Comparison of ENCODE assay signal across 26 mouse cellular contexts in genomic region chr1:150218802-150219201, GRCm38 (mm10).
DNase-seq lines count a peak whose midpoint lies in the region; ATAC-seq and TF ChIP-seq lines count a peak whose summit lies in the region.
"Had no signal": no experiment of that assay in that cellular context is flagged by ENCODE, and none has a peak within 500 bp of the region (broad histone marks: within the 10 kb centered on the region; RNA-seq: fewer than 3 reads in every experiment).

No protein-coding gene starts in this region.

- H3K9ac ChIP-seq in MEL (ENCODE audit: control insufficient read depth, low read depth, low read length, poor library complexity, severe bottlenecking), result no peak overlapping the region
- H3K9ac ChIP-seq in forebrain, embryonic 13.5 days, result no peak overlapping the region
- H3K9ac ChIP-seq: embryonic facial prominence, embryonic 12.5 days; forebrain, postnatal 0 days; hindbrain, embryonic 13.5 days had no signal

- TF ChIP-seq CTCF in MEL (IDR thresholded peaks at IDR 0.05 in 2 of 3, conservative IDR thresholded peaks at IDR 0.05 in 1 of 3; ENCODE audit: control insufficient read depth in 1 of 3, insufficient read depth in 1 of 3, low read depth in 2 of 3, low read length in 3 of 3, poor library complexity in 1 of 3, severe bottlenecking in 1 of 3), result no peak

- TF ChIP-seq POLR2A in MEL (IDR thresholded peaks at IDR 0.05; ENCODE audit: control insufficient read depth in 1 of 2, insufficient read depth in 1 of 2, low read depth in 1 of 2, low read length in 2 of 2, poor library complexity in 1 of 2), result no peak

- TF ChIP-seq EP300 in MEL (IDR thresholded peaks at IDR 0.05; ENCODE audit: low read depth in 1 of 2, low read length in 2 of 2), result peak in 1 of 2 experiments; percentile 57; a peak in 1 of 4 replicates

- H3K36me3 ChIP-seq in MEL (ENCODE audit: control insufficient read depth in 1 of 2, insufficient read depth in 2 of 2, low read length in 2 of 2), result peaks cover 0 to 20% of the 10 kb centered on the region in 2 experiments; a peak in 2 of 4 replicates
- H3K36me3 ChIP-seq in forebrain, embryonic 13.5 days (ENCODE audit: poor library complexity, severe bottlenecking), result no peaks in the 10 kb centered on the region
- H3K36me3 ChIP-seq: embryonic facial prominence, embryonic 12.5 days; forebrain, embryonic 10.5 days; hindbrain, embryonic 10.5 days; hindbrain, embryonic 13.5 days had no signal

- no peaks in the 10 kb centered on the region for H3K9me3 ChIP-seq in MEL (replicated peaks; ENCODE audit: insufficient read depth, low read length)
- no peaks in the 10 kb centered on the region for H3K9me3 ChIP-seq in forebrain, embryonic 13.5 days (replicated peaks)
- H3K9me3 ChIP-seq: embryonic facial prominence, embryonic 12.5 days; forebrain, embryonic 10.5 days; hindbrain, embryonic 10.5 days; hindbrain, embryonic 13.5 days had no signal

- no peak overlapping the region for H3K4me2 ChIP-seq in forebrain, embryonic 13.5 days
- H3K4me2 ChIP-seq: embryonic facial prominence, embryonic 12.5 days; heart, embryonic 11.5 days; hindbrain, embryonic 13.5 days had no signal

- H3K4me3 ChIP-seq in MEL (ENCODE audit: control insufficient read depth in 1 of 2, insufficient read depth in 1 of 2, low read depth in 2 of 2, low read length in 2 of 2), result 0 out of 4 replicates have a peak overlapping the region, but pooled peaks of 1 of the 2 experiments have one; percentile 19
- H3K4me3 ChIP-seq in forebrain, embryonic 13.5 days, result no peak overlapping the region
- H3K4me3 ChIP-seq: embryonic facial prominence, embryonic 12.5 days; forebrain, embryonic 10.5 days; gastrocnemius, adult 2 months; hindbrain, embryonic 10.5 days; hindbrain, embryonic 13.5 days had no signal

- H3K4me1 ChIP-seq in MEL (ENCODE audit: control insufficient read depth in 1 of 2, insufficient read depth in 2 of 2, low read length in 2 of 2), result peaks cover 10 to 15% of the 10 kb centered on the region in 2 experiments
- no peaks in the 10 kb centered on the region for H3K4me1 ChIP-seq in forebrain, embryonic 13.5 days
- H3K4me1 ChIP-seq: embryonic facial prominence, embryonic 12.5 days; forebrain, embryonic 10.5 days; hindbrain, embryonic 10.5 days; hindbrain, embryonic 13.5 days had no signal

- WGBS in forebrain, embryonic 13.5 days, result 86% methylated on average over 2 of the region's 2 CpGs

- DNase-seq in 3T3-L1 (ENCODE audit: low read depth, low spot score) (peak; percentile 42), MEL (ENCODE audit: low read depth, low spot score) (peak; percentile 42), adipocyte (ENCODE audit: low spot score) (no peak)
- DNase-seq in urinary bladder, postnatal 10 days (ENCODE audit: low spot score), result no peak
- DNase-seq: adrenal gland, adult 2 months; adrenal gland, postnatal 25 days; cerebellum, adult 11-12 months; cerebellum, adult 8-10 months; cerebellum, postnatal 10 days; cerebellum, postnatal 36 days; forebrain, postnatal 0 days; gastrocnemius, adult 2 months; gastrocnemius, postnatal 14 days; heart, postnatal 36 days; kidney, adult 18-20 months had no signal

- H3K27me3 ChIP-seq in MEL (ENCODE audit: control insufficient read depth in 1 of 2, insufficient read depth in 2 of 2, low read length in 2 of 2), result no peaks in the 10 kb centered on the region
- no peaks in the 10 kb centered on the region for H3K27me3 ChIP-seq in forebrain, embryonic 13.5 days
- H3K27me3 ChIP-seq: embryonic facial prominence, embryonic 12.5 days; hindbrain, embryonic 13.5 days; Patski had no signal

- H3K79me2 ChIP-seq in MEL (ENCODE audit: control insufficient read depth, insufficient read depth, low read length, poor library complexity), result no peaks in the 10 kb centered on the region

- no peak for TF ChIP-seq RAD21 in MEL (IDR thresholded peaks at IDR 0.05; ENCODE audit: low read depth, low read length)

- 0 out of 2 replicates have a peak, but pooled peaks have one; percentile 26 for ATAC-seq in megakaryocyte-erythroid progenitor cell, adult 5-6 weeks (replicated peaks; ENCODE audit: low FRiP score, low TSS enrichment, poor library complexity, severe bottlenecking)
- no peak for ATAC-seq in forebrain, embryonic 13.5 days
- ATAC-seq: forebrain, embryonic 14.5 days; forebrain, postnatal 0 days; hindbrain, embryonic 16.5 days; intestine, embryonic 16.5 days; Patski had no signal

- peak overlapping the region; percentile 19; the same call in 1 of the 2 replicates for H3K27ac ChIP-seq in MEL (ENCODE audit: control insufficient read depth, low read depth, low read length)
- no peak overlapping the region for H3K27ac ChIP-seq in forebrain, embryonic 13.5 days
- H3K27ac ChIP-seq: embryonic facial prominence, embryonic 12.5 days; forebrain, embryonic 10.5 days; gastrocnemius, adult 2 months; hindbrain, embryonic 10.5 days; hindbrain, embryonic 13.5 days had no signal

TF ChIP-seq in MEL, 35 proteins besides CTCF, POLR2A, EP300 and RAD21:
- TF ChIP-seq JUND (IDR thresholded peaks at IDR 0.05; ENCODE audit: low read depth, low read length) (no peak), GABPA (IDR thresholded peaks at IDR 0.05; ENCODE audit: low read depth, low read length) (no peak), TCF12 (IDR thresholded peaks at IDR 0.05; ENCODE audit: low read depth, low read length) (no peak; the same call in 1 of the 2 replicates), ETS1 (IDR thresholded peaks at IDR 0.05; ENCODE audit: low read depth, low read length) (0 out of 2 replicates have a peak, but pooled peaks have one; percentile 26), MEF2A (IDR thresholded peaks at IDR 0.05; ENCODE audit: extremely low read depth, insufficient replicate concordance, low read depth, low read length, poor library complexity, severe bottlenecking) (peak; percentile 60; the same call in 1 of the 2 replicates), CHD2 (IDR thresholded peaks at IDR 0.05; ENCODE audit: low read length) (no peak)

Comparison
In these comparisons a context has a peak if more than half of its experiments do, and no peak if none do; other contexts are left out.
1. DNase-seq: peak in 3T3-L1 (single experiment) and MEL (single experiment); none in urinary bladder, postnatal 10 days (single experiment) and adipocyte (single experiment).